Mouse (Mus musculus): ENCODE data around the gene Zfp853.

Zfp853 gene

GRCm38 (mm10) chr5:143293404-143293803 is at the start of gene Zfp853:
Zfp853 (minus strand) TSS chr5:143293623.
- no peak for DNase-seq (ENCODE audit: low spot score)

GRCm38 (mm10) chr5:143339603-143340002 is 46.2 kb upstream of the Zfp853 start:
- no peak for DNase-seq (ENCODE audit: low spot score)

GRCm38 (mm10) chr5:143336559-143336958 is 43.1 kb upstream of the Zfp853 start:
- DNase-seq (ENCODE audit: low spot score), result no peak

GRCm38 (mm10) chr5:143335089-143335460 is 41.7 kb upstream of the Zfp853 start:
- no peak for DNase-seq (ENCODE audit: low spot score)

GRCm38 (mm10) chr5:143334418-143335088 is 41.1 kb upstream of the Zfp853 start:
- DNase-seq (ENCODE audit: low spot score), result no peak

GRCm38 (mm10) chr5:143333872-143334271 is 40.4 kb upstream of the Zfp853 start:
- DNase-seq (ENCODE audit: low spot score), result peak; percentile 70

- peak; percentile 89 for DNase-seq (ENCODE audit: low spot score)
These were observed 35.5 kb upstream of the Zfp853 start, which contains the start of gene Zdhhc4 for GRCm38 (mm10) chr5:143328690-143329495. Zdhhc4 (minus strand) TSS chr5:143329256.

- no peak for DNase-seq (ENCODE audit: low spot score)
These were observed 23.8 kb upstream of the Zfp853 start for GRCm38 (mm10) chr5:143317288-143317610.

- no peak for DNase-seq (ENCODE audit: low spot score)
These were observed 23.3 kb upstream of the Zfp853 start for GRCm38 (mm10) chr5:143316605-143317287.

- DNase-seq (ENCODE audit: low spot score), result no peak
These were observed 22.1 kb upstream of the Zfp853 start for GRCm38 (mm10) chr5:143315514-143315888.

- DNase-seq (ENCODE audit: low spot score), result peak; percentile 85
These were observed 21.5 kb upstream of the Zfp853 start, which contains the start of gene E130309D02Rik for GRCm38 (mm10) chr5:143314730-143315513. E130309D02Rik (minus strand) TSS chr5:143315360.

- DNase-seq (ENCODE audit: low spot score), result no peak
These were observed 20.8 kb upstream of the Zfp853 start for GRCm38 (mm10) chr5:143314183-143314729.

- peak; percentile 72 for DNase-seq (ENCODE audit: low spot score)
These were observed 18.5 kb upstream of the Zfp853 start for GRCm38 (mm10) chr5:143311886-143312285.

GRCm38 (mm10) chr5:143309916-143310315 is 16.5 kb upstream of the Zfp853 start:
- no peak for DNase-seq (ENCODE audit: low spot score)

GRCm38 (mm10) chr5:143308825-143309224 is 15.4 kb upstream of the Zfp853 start:
- DNase-seq (ENCODE audit: low spot score), result no peak

GRCm38 (mm10) chr5:143304251-143304650 is 10.8 kb upstream of the Zfp853 start:
- no peak for DNase-seq (ENCODE audit: low spot score)

GRCm38 (mm10) chr5:143301296-143301695 is 7.9 kb upstream of the Zfp853 start:
- no peak for DNase-seq (ENCODE audit: low spot score)

GRCm38 (mm10) chr5:143299686-143300085 is 6.3 kb upstream of the Zfp853 start:
- DNase-seq (ENCODE audit: low spot score), result peak; percentile 32

- no peak for DNase-seq (ENCODE audit: low spot score)
These were observed 5.0 kb upstream of the Zfp853 start for GRCm38 (mm10) chr5:143298391-143298790.

GRCm38 (mm10) chr5:143297986-143298385 is 4.6 kb upstream of the Zfp853 start:
- DNase-seq (ENCODE audit: low spot score), result peak; percentile 8

GRCm38 (mm10) chr5:143295330-143295729 is 1.9 kb upstream of the Zfp853 start:
- no peak for DNase-seq (ENCODE audit: low spot score)

- no peak for DNase-seq (ENCODE audit: low spot score)
These were observed 1.4 kb upstream of the Zfp853 start for GRCm38 (mm10) chr5:143294862-143295261.
